Mouse (Mus musculus): Measurements from ENCODE around the gene H2-M10.5. TPM values are rescaled to one million over a fixed set of nuclear protein-coding genes. Genes with fewer than 3 reads are reported as not detected.
"Not testable (repeated sequence)": the region's sequence is repeated elsewhere in the genome, so short reads cannot be mapped to it uniquely, and the experiment has no call there.

H2-M10.5 gene
- polyA plus RNA-seq (2012), result not detected in 2 replicates

- not testable (repeated sequence) for H3K4me1 ChIP-seq (ENCODE audit: control insufficient read depth); H3K4me3 ChIP-seq (replicated peaks); H3K27me3 ChIP-seq (ENCODE audit: control insufficient read depth); H3K9me3 ChIP-seq (ENCODE audit: control insufficient read depth, low read length); H3K36me3 ChIP-seq (ENCODE audit: control insufficient read depth)
Measured at GRCm38 (mm10) chr17:36772610-36773009, at the start of gene H2-M10.5. Gene H2-M10.5, plus strand, starts transcription at chr17:36772910.

GRCm38 (mm10) chr17:36726046-36726445 lies 46.7 kb upstream of the H2-M10.5 start:
- Histone ChIP-seq H3K4me1 (ENCODE audit: control insufficient read depth) (no peaks in the 10 kb centered on the region), H3K36me3 (ENCODE audit: control insufficient read depth) (no peaks in the 10 kb centered on the region), H3K9me3 (ENCODE audit: control insufficient read depth, low read length) (no peaks in the 10 kb centered on the region), H3K27me3 (ENCODE audit: control insufficient read depth) (no peaks in the 10 kb centered on the region), H3K4me3 (replicated peaks) (no peak overlapping the region)
- TF ChIP-seq TAL1 (IDR thresholded peaks at IDR 0.05; ENCODE audit: low read length) (no peak), GATA1 (IDR thresholded peaks at IDR 0.05; ENCODE audit: low read length) (no peak)

- no peaks in the 10 kb centered on the region for H3K9me3 ChIP-seq (ENCODE audit: control insufficient read depth, low read length)
- no peak overlapping the region for H3K4me3 ChIP-seq (replicated peaks)
- no peaks in the 10 kb centered on the region for H3K4me1 ChIP-seq (ENCODE audit: control insufficient read depth)
- no peaks in the 10 kb centered on the region for H3K36me3 ChIP-seq (ENCODE audit: control insufficient read depth)
- no peak for TF ChIP-seq GATA1 (IDR thresholded peaks at IDR 0.05; ENCODE audit: low read length)
- TF ChIP-seq TAL1 (IDR thresholded peaks at IDR 0.05; ENCODE audit: low read length), result no peak
- no peaks in the 10 kb centered on the region for H3K27me3 ChIP-seq (ENCODE audit: control insufficient read depth)
Measured at GRCm38 (mm10) chr17:36763816-36764215, 8.9 kb upstream of the H2-M10.5 start.

GRCm38 (mm10) chr17:36764244-36764643 lies 8.5 kb upstream of the H2-M10.5 start:
- not testable (repeated sequence) for H3K4me3 ChIP-seq (replicated peaks); H3K4me1 ChIP-seq (ENCODE audit: control insufficient read depth); H3K36me3 ChIP-seq (ENCODE audit: control insufficient read depth); H3K9me3 ChIP-seq (ENCODE audit: control insufficient read depth, low read length); H3K27me3 ChIP-seq (ENCODE audit: control insufficient read depth)

- not testable (repeated sequence) for H3K9me3 ChIP-seq (ENCODE audit: control insufficient read depth, low read length); H3K27me3 ChIP-seq (ENCODE audit: control insufficient read depth); H3K36me3 ChIP-seq (ENCODE audit: control insufficient read depth); H3K4me3 ChIP-seq (replicated peaks); H3K4me1 ChIP-seq (ENCODE audit: control insufficient read depth)
Measured at GRCm38 (mm10) chr17:36765403-36765802, 7.3 kb upstream of the H2-M10.5 start.

- no peaks in the 10 kb centered on the region for H3K9me3 ChIP-seq (ENCODE audit: control insufficient read depth, low read length)
- no peaks in the 10 kb centered on the region for H3K27me3 ChIP-seq (ENCODE audit: control insufficient read depth)
- H3K36me3 ChIP-seq (ENCODE audit: control insufficient read depth), result no peaks in the 10 kb centered on the region
- H3K4me3 ChIP-seq (replicated peaks), result no peak overlapping the region
- H3K4me1 ChIP-seq (ENCODE audit: control insufficient read depth), result no peaks in the 10 kb centered on the region
- TF ChIP-seq TAL1 (IDR thresholded peaks at IDR 0.05; ENCODE audit: low read length) (no peak), GATA1 (IDR thresholded peaks at IDR 0.05; ENCODE audit: low read length) (no peak)
Measured at GRCm38 (mm10) chr17:36781533-36781932, 8.8 kb downstream of the H2-M10.5 start.

- H3K4me3 ChIP-seq (replicated peaks); H3K36me3 ChIP-seq (ENCODE audit: control insufficient read depth); H3K4me1 ChIP-seq (ENCODE audit: control insufficient read depth); H3K9me3 ChIP-seq (ENCODE audit: control insufficient read depth, low read length); H3K27me3 ChIP-seq (ENCODE audit: control insufficient read depth): not testable (repeated sequence)
Measured at GRCm38 (mm10) chr17:36786483-36786886, 13.8 kb downstream of the H2-M10.5 start.

- no peaks in the 10 kb centered on the region for H3K9me3 ChIP-seq (ENCODE audit: control insufficient read depth, low read length)
- no peaks in the 10 kb centered on the region for H3K36me3 ChIP-seq (ENCODE audit: control insufficient read depth)
- H3K27me3 ChIP-seq (ENCODE audit: control insufficient read depth), result no peaks in the 10 kb centered on the region
- no peak overlapping the region for H3K4me3 ChIP-seq (replicated peaks)
- H3K4me1 ChIP-seq (ENCODE audit: control insufficient read depth), result no peaks in the 10 kb centered on the region
- no peak for TF ChIP-seq TAL1 (IDR thresholded peaks at IDR 0.05; ENCODE audit: low read length)
- no peak for TF ChIP-seq GATA1 (IDR thresholded peaks at IDR 0.05; ENCODE audit: low read length)
Measured at GRCm38 (mm10) chr17:36788351-36788750, 15.6 kb downstream of the H2-M10.5 start.

- H3K27me3 ChIP-seq (ENCODE audit: control insufficient read depth); H3K4me1 ChIP-seq (ENCODE audit: control insufficient read depth); H3K9me3 ChIP-seq (ENCODE audit: control insufficient read depth, low read length); H3K36me3 ChIP-seq (ENCODE audit: control insufficient read depth); H3K4me3 ChIP-seq (replicated peaks): not testable (repeated sequence)
Measured at GRCm38 (mm10) chr17:36788801-36789200, 16.1 kb downstream of the H2-M10.5 start.

GRCm38 (mm10) chr17:36799493-36799892 lies 26.8 kb downstream of the H2-M10.5 start:
- Histone ChIP-seq H3K4me3 (replicated peaks) (no peak overlapping the region), H3K36me3 (ENCODE audit: control insufficient read depth) (no peaks in the 10 kb centered on the region), H3K27me3 (ENCODE audit: control insufficient read depth) (no peaks in the 10 kb centered on the region), H3K4me1 (ENCODE audit: control insufficient read depth) (no peaks in the 10 kb centered on the region), H3K9me3 (ENCODE audit: control insufficient read depth, low read length) (no peaks in the 10 kb centered on the region)
- no peak for TF ChIP-seq GATA1 (IDR thresholded peaks at IDR 0.05; ENCODE audit: low read length)
- no peak for TF ChIP-seq TAL1 (IDR thresholded peaks at IDR 0.05; ENCODE audit: low read length)

- not testable (repeated sequence) for H3K4me3 ChIP-seq (replicated peaks); H3K27me3 ChIP-seq (ENCODE audit: control insufficient read depth); H3K4me1 ChIP-seq (ENCODE audit: control insufficient read depth); H3K36me3 ChIP-seq (ENCODE audit: control insufficient read depth); H3K9me3 ChIP-seq (ENCODE audit: control insufficient read depth, low read length)
Measured at GRCm38 (mm10) chr17:36799921-36800462, 27.3 kb downstream of the H2-M10.5 start.
